Mouse (Mus musculus) spleen, adult 2 months (tissue): ENCODE data around the gene Tm9sf2.

Source experiments
- CTCF ChIP-seq: fragments of 200-500 bp; IDR thresholded peaks from 2 replicates; pipeline ENCODE4 v1.5.1; 2011; ENCODE audit warnings: mild to moderate bottlenecking, inconsistent platforms; ENCODE audit not compliant: insufficient read depth, insufficient read length, insufficient replicate concordance; ENCODE audit errors: extremely low read depth
- POLR2A ChIP-seq: fragments of 200-500 bp; IDR thresholded peaks from 2 replicates; pipeline ENCODE4 v1.6.1; 2011; ENCODE audit warnings: low read depth, low read length, inconsistent platforms

- TF ChIP-seq POLR2A (no peak), CTCF (no peak)
Observed at GRCm38 (mm10) chr14:122140126-122140525, 33.3 kb downstream of the Tm9sf2 start.
